8 mouse cellular contexts compared by ENCODE assay signal in the genomic region with DNA sequence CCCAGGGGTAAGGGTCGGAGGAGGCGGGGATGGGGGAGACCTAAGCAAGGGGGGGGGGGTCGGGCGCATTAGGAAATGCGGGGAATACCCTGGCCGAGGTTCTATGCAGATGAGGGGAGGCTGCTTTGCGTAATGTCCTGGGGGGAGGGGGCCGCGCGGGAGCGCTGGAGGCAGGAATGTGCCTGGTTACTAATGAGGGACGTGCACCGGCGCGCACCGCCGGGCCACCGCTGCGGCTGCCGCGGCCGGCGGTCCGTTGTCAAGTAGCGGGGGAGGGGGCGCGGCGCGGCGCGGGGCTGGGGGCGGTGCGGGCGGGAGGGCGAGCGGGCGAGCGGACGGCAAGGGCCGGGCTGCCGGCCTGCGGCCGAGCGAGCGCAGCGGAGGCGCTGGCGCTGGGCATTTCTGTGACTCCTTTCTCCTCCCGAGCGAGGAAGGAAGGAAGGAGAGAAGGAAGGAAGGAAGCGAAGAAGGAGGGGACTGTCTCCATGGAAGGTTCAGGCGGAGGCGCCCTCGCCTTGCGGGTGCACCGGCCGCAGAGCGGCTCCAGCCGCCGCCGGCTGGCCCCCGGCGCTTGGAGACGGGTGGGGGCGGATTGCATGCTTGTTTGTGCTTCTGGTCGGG. TPM values are rescaled to one million over a fixed set of nuclear protein-coding genes. Genes with fewer than 3 reads are reported as not detected.
DNase-seq lines count a peak whose midpoint lies in the region; ATAC-seq lines count a peak whose summit lies in the region.

No protein-coding gene starts in this region.

- H3K9ac ChIP-seq in lung, embryonic 16.5 days (ENCODE audit: low read length) = peak overlapping the region; percentile 86

- peak; percentile 67 for DNase-seq in ES-CJ7 (ENCODE audit: low read depth, low spot score)
- DNase-seq in forelimb bud, embryonic 11.5 days (ENCODE audit: low read depth, low spot score) = peak; percentile 61
- DNase-seq in hindbrain, embryonic 10.5 days (ENCODE audit: low spot score) = peak; percentile 84
- peak; percentile 68 to 77 for DNase-seq in layer of hippocampus, postnatal 10 days (ENCODE audit: low spot score in 2 of 2)
- peak; percentile 75 for DNase-seq in right cerebral cortex, postnatal 14 days
- peak; percentile 60 to 75 for DNase-seq in urinary bladder, postnatal 36 days (ENCODE audit: low spot score in 2 of 2)

- H3K4me1 ChIP-seq in brown adipose tissue, adult 24 weeks (ENCODE audit: control insufficient read depth, insufficient read depth, insufficient read length, low read length) = peaks cover 8% of the 10 kb centered on the region; the same call in 1 of the 2 replicates
- H3K4me1 ChIP-seq in hindbrain, embryonic 10.5 days (replicated peaks) = peaks cover 35% of the 10 kb centered on the region
- 0 out of 2 replicates have a peak, but pooled peaks cover 2% of the 10 kb centered on the region for H3K4me1 ChIP-seq in lung, embryonic 16.5 days (replicated peaks; ENCODE audit: control insufficient read depth, insufficient read depth, low read length)

- H3K9me3 ChIP-seq in hindbrain, embryonic 10.5 days = no peaks in the 10 kb centered on the region
- no peaks in the 10 kb centered on the region for H3K9me3 ChIP-seq in lung, embryonic 16.5 days (ENCODE audit: control insufficient read depth, low read length)

- WGBS in hindbrain, embryonic 10.5 days = under 1% methylated on average over 65 of the region's 66 CpGs
- under 1% methylated on average over 29 of the region's 66 CpGs for WGBS in lung, embryonic 16.5 days

- H3K4me2 ChIP-seq in lung, embryonic 16.5 days (ENCODE audit: low read depth, low read length) = peak overlapping the region; percentile 64

- H3K36me3 ChIP-seq in hindbrain, embryonic 10.5 days = no peaks in the 10 kb centered on the region
- H3K36me3 ChIP-seq in lung, embryonic 16.5 days (ENCODE audit: control insufficient read depth, insufficient read depth, low read length) = no peaks in the 10 kb centered on the region

- ATAC-seq in lung, embryonic 16.5 days (ENCODE audit: low read depth) = peak; percentile 34

- H3K27ac ChIP-seq in brown adipose tissue, adult 24 weeks (replicated peaks; ENCODE audit: low read depth, low read length) = peak overlapping the region; percentile 99
- peak overlapping the region; percentile 94 for H3K27ac ChIP-seq in hindbrain, embryonic 10.5 days
- peak overlapping the region; percentile 82 for H3K27ac ChIP-seq in lung, embryonic 16.5 days (ENCODE audit: low read length)

- peaks cover 12% of the 10 kb centered on the region for H3K27me3 ChIP-seq in hindbrain, embryonic 10.5 days (ENCODE audit: insufficient read depth, poor library complexity, severe bottlenecking)
- H3K27me3 ChIP-seq in lung, embryonic 16.5 days (ENCODE audit: control insufficient read depth, insufficient read depth, low read depth, low read length) = no peaks in the 10 kb centered on the region; the same call in 1 of the 2 replicates

- H3K4me3 ChIP-seq in brown adipose tissue, adult 24 weeks (ENCODE audit: insufficient read depth, low read depth, low read length) = peak overlapping the region; percentile 81
- H3K4me3 ChIP-seq in hindbrain, embryonic 10.5 days = peak overlapping the region; percentile 73
- peak overlapping the region; percentile 72 for H3K4me3 ChIP-seq in lung, embryonic 16.5 days (ENCODE audit: low read length)

RNA-seq across cellular contexts. Expression of a gene that starts 1.1 kb away (rescaled TPM):
- polyA plus RNA-seq in brown adipose tissue, adult 24 weeks (2012; ENCODE audit: insufficient read depth, insufficient read length, missing spikeins) = 11.9 and 12.6 TPM in 2 replicates
- polyA plus RNA-seq in hindbrain, embryonic 10.5 days (2016; fragmentation: Nextera tagmentation; extraction: Ambion mirVana) = 1.2 and 1.6 TPM in 2 replicates
- 100 to 1,000 TPM; 215 to 228 TPM for total RNA-seq in layer of hippocampus, postnatal 10 days (2021)
- 4.7 and 5.6 TPM in 2 replicates for polyA plus RNA-seq in lung, embryonic 16.5 days (2015; fragmentation: Nextera tagmentation; extraction: Ambion mirVana)

Comparison
In these comparisons a context has a peak if more than half of its experiments do, and no peak if none do; other contexts are left out.
1. Peak in every context shown above with its lines: DNase-seq, ATAC-seq, H3K4me3 ChIP-seq and H3K27ac ChIP-seq.